Mouse (Mus musculus) ovary, postnatal 10 days (tissue): Measurements from ENCODE around the gene Adam26a.
"Not testable (repeated sequence)": the region's sequence is repeated elsewhere in the genome, so short reads cannot be mapped to it uniquely, and the experiment has no call there.

Source experiments
- DNase-seq: peaks from one replicate; pipeline ENCODE4 v3.0.0; 2022; ENCODE audit warnings: low spot score

Gene Adam26a

DNA sequence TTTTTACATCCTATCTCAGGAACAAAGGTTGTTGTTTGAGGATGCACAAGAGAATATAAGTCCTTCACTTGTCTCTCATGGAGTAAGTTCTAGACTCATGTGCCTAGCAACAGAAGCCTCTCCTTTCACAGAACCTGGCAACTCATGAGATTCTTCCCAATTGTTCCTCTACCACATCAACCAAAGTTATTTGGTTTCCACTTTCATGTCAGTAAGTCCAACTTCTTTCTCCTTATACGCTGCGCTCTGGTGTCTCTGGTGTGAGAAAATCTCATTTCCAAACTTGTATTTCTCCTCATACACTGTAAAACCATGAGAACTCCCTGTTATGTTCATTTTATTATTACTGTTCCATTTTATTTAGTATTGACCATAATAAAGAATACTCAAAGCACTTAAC lies at the start of gene Adam26a:
TSS of gene Adam26a (minus strand) at position 101 of the 400 bp plus-strand sequence.
- not testable (repeated sequence) for DNase-seq

DNA sequence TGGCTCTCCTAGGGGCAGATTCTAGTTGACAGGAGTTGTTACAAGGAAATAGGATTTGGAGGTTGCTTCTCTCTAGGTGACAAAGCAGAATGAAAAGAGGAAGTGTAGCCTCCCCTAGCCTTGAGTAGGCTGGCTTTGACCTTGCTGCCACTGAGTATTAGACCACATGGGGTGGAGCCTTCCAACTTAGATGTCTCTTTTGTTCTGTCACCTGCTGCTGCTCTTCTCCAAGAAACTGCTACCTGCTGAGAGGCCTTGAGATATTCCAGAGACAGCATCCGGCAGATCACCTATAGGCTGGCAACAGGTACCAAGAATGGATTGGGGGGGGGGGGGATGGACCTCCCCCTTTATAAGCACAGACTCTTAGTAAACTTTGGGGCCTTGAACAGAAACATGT lies 39.5 kb upstream of the Adam26a start:
- DNase-seq, result no peak

DNA sequence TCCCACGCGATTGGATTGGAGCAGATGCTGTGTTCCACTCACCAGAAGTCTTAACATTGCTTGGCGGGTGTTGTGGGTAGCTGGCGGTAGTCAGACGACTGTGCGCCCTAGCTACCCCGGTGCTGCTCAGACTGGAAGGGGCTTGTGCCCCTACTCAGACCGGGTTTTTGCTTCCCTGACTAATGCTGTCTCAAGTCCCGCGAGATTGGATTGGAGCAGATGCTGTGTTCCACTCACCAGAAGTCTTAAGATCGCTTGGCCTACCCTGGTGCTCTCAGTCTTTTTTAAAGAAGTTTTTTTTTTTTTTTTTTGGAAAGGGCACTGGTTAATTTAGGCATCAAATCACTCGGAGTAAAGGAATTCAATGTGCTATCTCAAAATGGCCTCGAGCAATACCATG lies 27.1 kb upstream of the Adam26a start:
- DNase-seq, result not testable (repeated sequence)

DNA sequence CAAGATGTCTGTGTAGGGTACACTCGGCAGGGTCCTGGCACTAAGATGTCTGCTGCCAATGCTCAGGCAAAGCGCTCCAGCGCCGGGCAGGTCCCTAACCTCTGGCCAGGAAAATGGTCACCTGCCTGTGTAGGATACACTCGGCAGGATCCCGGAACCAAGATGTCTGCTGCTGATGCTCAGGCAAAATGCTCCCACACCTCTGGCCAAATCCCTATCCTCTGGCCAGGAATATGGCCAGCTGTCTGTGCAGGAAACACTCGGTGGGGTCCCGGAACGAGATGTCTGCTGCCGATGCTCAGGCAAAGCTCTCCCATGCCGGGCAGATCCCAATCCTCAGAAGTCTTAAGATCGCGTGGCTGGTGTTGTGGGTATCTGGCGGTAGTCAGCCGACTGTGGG lies 26.7 kb upstream of the Adam26a start:
- DNase-seq, result not testable (repeated sequence)

DNA sequence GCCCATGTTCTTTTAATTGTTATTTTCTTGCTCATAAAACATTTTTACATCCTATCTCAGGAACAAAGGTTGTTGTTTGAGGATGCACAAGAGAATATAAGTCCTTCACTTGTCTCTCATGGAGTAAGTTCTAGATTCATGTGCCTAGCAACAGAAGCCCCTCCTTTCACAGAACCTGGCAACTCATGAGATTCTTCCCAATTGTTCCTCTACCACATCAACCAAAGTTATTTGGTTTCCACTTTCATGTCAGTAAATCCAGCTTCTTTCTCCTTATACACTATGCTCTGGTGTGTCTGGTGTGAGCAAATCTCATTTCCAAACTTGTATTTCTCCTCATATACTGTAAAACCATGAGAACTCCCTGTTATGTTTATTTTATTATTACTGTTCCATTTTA lies 48.5 kb downstream of the Adam26a start, which contains the start of gene Adam26b:
TSS of gene Adam26b (minus strand) at position 101 of the 400 bp plus-strand sequence.
- not testable (repeated sequence) for DNase-seq
